Mouse (Mus musculus) G1E (cell line): Measurements from ENCODE around the gene Sf3a1. TPM values are rescaled to one million over a fixed set of nuclear protein-coding genes. Genes with fewer than 3 reads are reported as not detected.

Source experiments
- ATAC-seq: 2 replicates; pipeline ENCODE4 v1.8.0; 2016; ENCODE audit warnings: mild to moderate bottlenecking; ENCODE audit not compliant: insufficient number of reproducible peaks, poor library complexity, low FRiP score, severe bottlenecking; ENCODE audit errors: extremely low read depth
- DNase-seq: peaks from one replicate; pipeline ENCODE4 v3.0.0; 2012; ENCODE audit warnings: low spot score
- H3K27me3 ChIP-seq: 2 replicates; pipeline ENCODE4 v1.6.1; 2012; ENCODE audit warnings: mild to moderate bottlenecking, low read length, inconsistent platforms; ENCODE audit not compliant: insufficient read depth
- H3K36me3 ChIP-seq: replicated peaks from 2 replicates; pipeline ENCODE3; 2012; ENCODE audit warnings: mild to moderate bottlenecking, inconsistent platforms
- H3K4me1 ChIP-seq: 2 replicates; pipeline ENCODE4 v1.6.1; 2012; ENCODE audit warnings: low read depth, low read length, inconsistent platforms, mixed read lengths; ENCODE audit not compliant: insufficient read depth
- H3K4me3 ChIP-seq: 2 replicates; pipeline ENCODE4 v1.5.1; 2012; ENCODE audit warnings: low read depth, mild to moderate bottlenecking, inconsistent platforms, low read length, moderate library complexity, mixed read lengths
- H3K9me3 ChIP-seq: replicated peaks from 2 replicates; pipeline ENCODE4 v1.6.1; 2012; ENCODE audit warnings: inconsistent platforms
- CTCF ChIP-seq: IDR thresholded peaks from 2 replicates; pipeline ENCODE4 v1.5.1; 2012; ENCODE audit warnings: low read depth, low read length, inconsistent platforms, mixed read lengths
- GATA1 ChIP-seq: IDR thresholded peaks from 2 replicates; pipeline ENCODE4 v1.6.1; 2012; ENCODE audit warnings: borderline replicate concordance, low read length, inconsistent platforms, mixed read lengths
- GATA2 ChIP-seq: IDR thresholded peaks from 2 replicates; pipeline ENCODE4 v1.6.1; 2012; ENCODE audit warnings: low read depth, low read length, inconsistent platforms, borderline replicate concordance
- POLR2AphosphoS5 ChIP-seq: IDR thresholded peaks from 2 replicates; pipeline ENCODE4 v1.6.1; 2012; ENCODE audit warnings: low read depth, low read length, inconsistent platforms; ENCODE audit not compliant: insufficient replicate concordance
- TAL1 ChIP-seq: conservative IDR thresholded peaks from 2 replicates; pipeline ENCODE4 v1.6.1; 2012; ENCODE audit warnings: low read depth, low read length, inconsistent platforms, mixed read lengths
- polyA plus RNA-seq: library from polyadenylated mRNA; stranded (reverse); fragments of >175 nt; gene quantifications from 2 replicates; pipeline ENCODE4 v1.2.3, GENCODE M21; 2012
- total RNA-seq, 2 experiments: library from RNA; stranded (forward) in 1 of 2; stranded (reverse) in 1 of 2; fragments of 200-1000 nt in 1 of 2; fragments of >200 nt in 1 of 2; fragmentation: Nextera tagmentation in 1 of 2; gene quantifications; 2 replicates each; pipeline ENCODE4 v1.2.3; 2014 to 2017

Sf3a1 gene
- total and polyA plus RNA-seq, 3 experiments = 39.0 to 174 (median 103) TPM

- Histone ChIP-seq H3K9me3 (no peaks in the 10 kb centered on the region), H3K27me3 (peaks cover 81% of the 10 kb centered on the region), H3K36me3 (peaks cover 7% of the 10 kb centered on the region), H3K4me3 (no peak overlapping the region), H3K4me1 (peaks cover 46% of the 10 kb centered on the region)
- TF ChIP-seq GATA1 (no peak), POLR2AphosphoS5 (no peak), CTCF (no peak), GATA2 (no peak), TAL1 (no peak)
- DNase-seq (peak; percentile 26), ATAC-seq (peak; percentile 15)
Measured at GRCm38 (mm10) chr11:4116458-4117141, 43.5 kb upstream of the Sf3a1 start.

- no peaks in the 10 kb centered on the region for H3K9me3 ChIP-seq
- peaks cover 55% of the 10 kb centered on the region for H3K4me1 ChIP-seq
- ATAC-seq (no peak), DNase-seq (no peak)
- no peak overlapping the region for H3K4me3 ChIP-seq
- H3K36me3 ChIP-seq = peaks cover 6% of the 10 kb centered on the region
- TF ChIP-seq GATA2 (no peak), TAL1 (no peak), CTCF (no peak), POLR2AphosphoS5 (no peak), GATA1 (no peak)
- peaks cover 73% of the 10 kb centered on the region for H3K27me3 ChIP-seq
Measured at GRCm38 (mm10) chr11:4117372-4118071, 42.6 kb upstream of the Sf3a1 start.

GRCm38 (mm10) chr11:4118081-4118921 lies 41.8 kb upstream of the Sf3a1 start:
- Histone ChIP-seq H3K4me1 (peaks cover 63% of the 10 kb centered on the region), H3K27me3 (peaks cover 66% of the 10 kb centered on the region), H3K4me3 (peak overlapping the region; percentile 65; the same call in 1 of the 2 replicates), H3K36me3 (peaks cover 6% of the 10 kb centered on the region), H3K9me3 (no peaks in the 10 kb centered on the region)
- DNase-seq = no peak
- TF ChIP-seq TAL1 (no peak), CTCF (no peak), POLR2AphosphoS5 (no peak), GATA2 (no peak)
- ATAC-seq = no peak

- Histone ChIP-seq H3K4me3 (no peak overlapping the region), H3K27me3 (peaks cover 59% of the 10 kb centered on the region), H3K9me3 (no peaks in the 10 kb centered on the region), H3K4me1 (peaks cover 72% of the 10 kb centered on the region), H3K36me3 (peaks cover 6% of the 10 kb centered on the region)
- ATAC-seq (no peak), DNase-seq (no peak)
- no peak for TF ChIP-seq GATA1
- no peak for TF ChIP-seq TAL1
- TF ChIP-seq CTCF = no peak
- TF ChIP-seq POLR2AphosphoS5 = no peak
- TF ChIP-seq GATA2 = no peak
Measured at GRCm38 (mm10) chr11:4119635-4120034, 40.5 kb upstream of the Sf3a1 start.

GRCm38 (mm10) chr11:4121691-4122090 lies 38.5 kb upstream of the Sf3a1 start:
- Histone ChIP-seq H3K9me3 (no peaks in the 10 kb centered on the region; the same call in 1 of the 2 replicates), H3K4me3 (no peak overlapping the region), H3K36me3 (peaks cover 6% of the 10 kb centered on the region), H3K27me3 (peaks cover 45% of the 10 kb centered on the region), H3K4me1 (peaks cover 64% of the 10 kb centered on the region)
- no peak for TF ChIP-seq GATA2
- no peak for TF ChIP-seq TAL1
- no peak for TF ChIP-seq POLR2AphosphoS5
- no peak for TF ChIP-seq CTCF
- no peak for TF ChIP-seq GATA1
- no peak for DNase-seq
- ATAC-seq = no peak

- Histone ChIP-seq H3K27me3 (peaks cover 40% of the 10 kb centered on the region), H3K4me3 (peak overlapping the region; percentile 67; the same call in 1 of the 2 replicates), H3K36me3 (peaks cover 6% of the 10 kb centered on the region), H3K4me1 (peaks cover 58% of the 10 kb centered on the region), H3K9me3 (no peaks in the 10 kb centered on the region; the same call in 1 of the 2 replicates)
- TF ChIP-seq TAL1 (no peak), GATA1 (no peak), CTCF (no peak), GATA2 (no peak), POLR2AphosphoS5 (no peak)
- ATAC-seq = no peak
- no peak for DNase-seq
Measured at GRCm38 (mm10) chr11:4122226-4122625, 37.9 kb upstream of the Sf3a1 start.
